Mouse (Mus musculus): ENCODE measurements around the gene Hdac9.

GRCm38 (mm10) chr12:34767226-34767775, 149.6 kb downstream of the Hdac9 start:
- TF ChIP-seq CTCF (IDR thresholded peaks at IDR 0.05; ENCODE audit: low read depth, low read length): no peak
- no peak for TF ChIP-seq POLR2A (IDR thresholded peaks at IDR 0.05; ENCODE audit: borderline replicate concordance, low read depth, low read length)

Measured in bone marrow macrophage, adult 2 months (primary cell).